Mouse (Mus musculus): ENCODE results near the gene Ccdc30. TPM values are rescaled to one million over a fixed set of nuclear protein-coding genes. Genes with fewer than 3 reads are reported as not detected.

The Ccdc30 gene
- polyA plus RNA-seq, 1 experiment = 3.7 TPM

GRCm38 (mm10) chr4:119425601-119426000 lies 10.3 kb upstream of the Ccdc30 start:
- Histone ChIP-seq H3K4me3 (replicated peaks; ENCODE audit: control insufficient read depth, low read depth, low read length) (no peak overlapping the region), H3K27ac (ENCODE audit: control insufficient read depth, insufficient read depth, low read depth, low read length, poor library complexity) (no peak overlapping the region; the same call in 1 of the 2 replicates), H3K4me1 (ENCODE audit: control insufficient read depth, insufficient read depth, low read length) (peaks cover 7% of the 10 kb centered on the region)
- TF ChIP-seq POLR2A (IDR thresholded peaks at IDR 0.05; ENCODE audit: borderline replicate concordance, control insufficient read depth, low read depth, low read length) = no peak
- no peak for TF ChIP-seq CTCF (IDR thresholded peaks at IDR 0.05; ENCODE audit: control insufficient read depth, insufficient read depth, low read length)
- WGBS = 46% methylated on average over 2 of the region's 2 CpGs

DNA sequence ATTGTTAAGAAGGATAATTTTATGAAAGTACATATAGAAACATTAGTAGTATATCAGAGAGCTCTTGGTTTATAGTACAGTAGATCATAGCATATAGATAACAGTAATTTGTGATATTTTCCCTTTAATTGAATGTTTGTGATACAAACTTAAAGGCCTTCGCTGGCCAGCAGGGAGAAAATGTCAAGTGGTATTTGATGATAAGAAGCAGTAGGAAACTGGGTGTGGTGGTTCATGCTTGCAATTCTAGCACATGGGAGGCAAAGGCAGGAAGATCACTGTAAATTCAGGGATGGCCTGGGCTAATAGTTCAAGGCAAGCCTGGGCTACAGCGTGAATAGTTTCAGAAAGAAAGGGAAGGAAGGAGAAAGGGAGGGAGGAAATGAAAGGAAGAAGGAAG lies 9.8 kb upstream of the Ccdc30 start:
- Histone ChIP-seq H3K27ac (ENCODE audit: control insufficient read depth, insufficient read depth, low read depth, low read length, poor library complexity) (no peak overlapping the region; the same call in 1 of the 2 replicates), H3K4me3 (replicated peaks; ENCODE audit: control insufficient read depth, low read depth, low read length) (no peak overlapping the region), H3K4me1 (ENCODE audit: control insufficient read depth, insufficient read depth, low read length) (peaks cover 7% of the 10 kb centered on the region)
- TF ChIP-seq CTCF (IDR thresholded peaks at IDR 0.05; ENCODE audit: control insufficient read depth, insufficient read depth, low read length) (no peak), POLR2A (IDR thresholded peaks at IDR 0.05; ENCODE audit: borderline replicate concordance, control insufficient read depth, low read depth, low read length) (no peak)
- WGBS = 62% methylated on average over 2 of the region's 2 CpGs

GRCm38 (mm10) chr4:119422294-119422964 lies 7.1 kb upstream of the Ccdc30 start, which contains the start of the genes Ppcs and Zmynd12:
Gene Ppcs (minus strand): TSS chr4:119422420.
Gene Zmynd12 (plus strand): TSS chr4:119422814.
- Histone ChIP-seq H3K27ac (ENCODE audit: control insufficient read depth, insufficient read depth, low read depth, low read length, poor library complexity) (peak within 1 kb of the TSS; percentile 82), H3K4me3 (replicated peaks; ENCODE audit: control insufficient read depth, low read depth, low read length) (peak within 1 kb of the TSS; percentile 87), H3K4me1 (ENCODE audit: control insufficient read depth, insufficient read depth, low read length) (peaks cover 3% of the 10 kb centered on the region; the same call in 1 of the 2 replicates)
- under 1% methylated on average over 52 of the region's 52 CpGs for WGBS
- TF ChIP-seq POLR2A (IDR thresholded peaks at IDR 0.05; ENCODE audit: borderline replicate concordance, control insufficient read depth, low read depth, low read length) (peak; percentile 89), CTCF (IDR thresholded peaks at IDR 0.05; ENCODE audit: control insufficient read depth, insufficient read depth, low read length) (0 out of 2 replicates have a peak, but pooled peaks have one; percentile 15)

DNA sequence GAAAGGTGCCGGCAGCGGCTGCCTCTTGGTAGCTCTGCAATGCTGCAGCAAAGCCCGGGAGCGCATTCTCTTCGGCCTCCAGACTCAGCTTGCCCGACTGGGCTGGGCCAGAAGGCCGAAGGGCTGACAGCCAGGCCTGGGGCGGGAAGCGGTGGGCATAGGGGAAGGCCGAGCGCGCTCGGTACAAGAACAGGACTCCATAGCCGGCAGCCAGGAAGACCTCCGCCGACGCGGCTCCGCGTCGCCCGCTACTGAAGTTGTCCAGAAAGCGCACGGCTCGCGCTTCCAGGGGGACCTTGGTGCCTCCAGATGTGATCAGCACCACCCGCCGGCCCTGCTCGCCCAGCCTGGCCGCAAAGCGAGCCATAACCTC lies 6.6 kb upstream of the Ccdc30 start:
- no peak for TF ChIP-seq CTCF (IDR thresholded peaks at IDR 0.05; ENCODE audit: control insufficient read depth, insufficient read depth, low read length)
- TF ChIP-seq POLR2A (IDR thresholded peaks at IDR 0.05; ENCODE audit: borderline replicate concordance, control insufficient read depth, low read depth, low read length) = no peak
- Histone ChIP-seq H3K27ac (ENCODE audit: control insufficient read depth, insufficient read depth, low read depth, low read length, poor library complexity) (peak overlapping the region; percentile 82), H3K4me1 (ENCODE audit: control insufficient read depth, insufficient read depth, low read length) (peaks cover 3% of the 10 kb centered on the region; the same call in 1 of the 2 replicates), H3K4me3 (replicated peaks; ENCODE audit: control insufficient read depth, low read depth, low read length) (peak overlapping the region; percentile 87)
- WGBS = under 1% methylated on average over 31 of the region's 31 CpGs

- no peak overlapping the region for H3K27ac ChIP-seq (ENCODE audit: control insufficient read depth, insufficient read depth, low read depth, low read length, poor library complexity)
- H3K4me3 ChIP-seq (replicated peaks; ENCODE audit: control insufficient read depth, low read depth, low read length) = no peak overlapping the region
- no peak for TF ChIP-seq POLR2A (IDR thresholded peaks at IDR 0.05; ENCODE audit: borderline replicate concordance, control insufficient read depth, low read depth, low read length)
- no peak for TF ChIP-seq CTCF (IDR thresholded peaks at IDR 0.05; ENCODE audit: control insufficient read depth, insufficient read depth, low read length)
- WGBS = 40% methylated on average over 3 of the region's 3 CpGs
- H3K4me1 ChIP-seq (ENCODE audit: control insufficient read depth, insufficient read depth, low read length) = peaks cover 3% of the 10 kb centered on the region; the same call in 1 of the 2 replicates
Measured at GRCm38 (mm10) chr4:119421191-119421590, 5.9 kb upstream of the Ccdc30 start.

GRCm38 (mm10) chr4:119417894-119418293 lies 2.6 kb upstream of the Ccdc30 start:
- TF ChIP-seq CTCF (IDR thresholded peaks at IDR 0.05; ENCODE audit: control insufficient read depth, insufficient read depth, low read length) (no peak), POLR2A (IDR thresholded peaks at IDR 0.05; ENCODE audit: borderline replicate concordance, control insufficient read depth, low read depth, low read length) (no peak)
- no peak overlapping the region for H3K4me3 ChIP-seq (replicated peaks; ENCODE audit: control insufficient read depth, low read depth, low read length)
- H3K4me1 ChIP-seq (ENCODE audit: control insufficient read depth, insufficient read depth, low read length) = peaks cover 4% of the 10 kb centered on the region; the same call in 1 of the 2 replicates
- no peak overlapping the region for H3K27ac ChIP-seq (ENCODE audit: control insufficient read depth, insufficient read depth, low read depth, low read length, poor library complexity)
- 51% methylated on average over 3 of the region's 3 CpGs for WGBS

DNA sequence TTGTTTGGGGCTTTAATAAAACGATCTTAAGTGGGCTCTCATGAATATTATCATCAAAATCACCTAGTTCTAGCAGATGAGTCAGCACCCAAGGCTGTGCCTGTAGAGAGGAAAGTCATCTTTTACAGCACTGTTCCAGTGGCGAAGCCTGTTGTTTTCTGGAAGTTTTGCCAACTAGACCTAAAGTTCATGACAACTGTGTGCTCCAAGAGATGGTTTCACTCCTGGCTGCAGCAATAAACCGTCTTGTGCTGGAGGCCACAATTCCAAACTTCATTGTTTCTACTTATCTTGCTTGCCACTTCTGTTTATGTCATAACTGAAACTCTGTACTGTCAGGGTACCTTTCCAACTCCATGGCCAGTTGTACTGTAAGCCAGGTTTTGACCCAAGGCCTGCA lies 1.9 kb upstream of the Ccdc30 start:
- 68% methylated on average over 3 of the region's 3 CpGs for WGBS
- Histone ChIP-seq H3K4me3 (replicated peaks; ENCODE audit: control insufficient read depth, low read depth, low read length) (no peak overlapping the region), H3K4me1 (ENCODE audit: control insufficient read depth, insufficient read depth, low read length) (peaks cover 4% of the 10 kb centered on the region; the same call in 1 of the 2 replicates), H3K27ac (ENCODE audit: control insufficient read depth, insufficient read depth, low read depth, low read length, poor library complexity) (no peak overlapping the region)
- TF ChIP-seq POLR2A (IDR thresholded peaks at IDR 0.05; ENCODE audit: borderline replicate concordance, control insufficient read depth, low read depth, low read length) = no peak
- TF ChIP-seq CTCF (IDR thresholded peaks at IDR 0.05; ENCODE audit: control insufficient read depth, insufficient read depth, low read length) = no peak

GRCm38 (mm10) chr4:119412791-119413190 lies 2.5 kb downstream of the Ccdc30 start:
- H3K27ac ChIP-seq (ENCODE audit: control insufficient read depth, insufficient read depth, low read depth, low read length, poor library complexity) = no peak overlapping the region
- 39% methylated on average over 6 of the region's 6 CpGs for WGBS
- peaks cover 4% of the 10 kb centered on the region; the same call in 1 of the 2 replicates for H3K4me1 ChIP-seq (ENCODE audit: control insufficient read depth, insufficient read depth, low read length)
- TF ChIP-seq CTCF (IDR thresholded peaks at IDR 0.05; ENCODE audit: control insufficient read depth, insufficient read depth, low read length) (no peak), POLR2A (IDR thresholded peaks at IDR 0.05; ENCODE audit: borderline replicate concordance, control insufficient read depth, low read depth, low read length) (no peak)
- H3K4me3 ChIP-seq (replicated peaks; ENCODE audit: control insufficient read depth, low read depth, low read length) = no peak overlapping the region

All from bone marrow, adult 2 months (tissue).